Mouse (Mus musculus) limb, embryonic 13.5 days (tissue): Measurements from ENCODE around the gene Plxna2. TPM values are rescaled to one million over a fixed set of nuclear protein-coding genes. Genes with fewer than 3 reads are reported as not detected.

Source experiments
- ATAC-seq: fragments of 200-750 bp; cut with Nextera tagmentation; 2 replicates; pipeline ENCODE4 v1.8.0; 2017; ENCODE audit warnings: low read depth, moderate number of reproducible peaks, moderate TSS enrichment; ENCODE audit not compliant: low FRiP score
- H3K27ac ChIP-seq: fragments of 300-500 bp; sonication (generic); 2 replicates; pipeline ENCODE4 v1.5.1; 2015; ENCODE audit warnings: inconsistent platforms, mild to moderate bottlenecking, moderate library complexity
- H3K27me3 ChIP-seq: fragments of 300-500 bp; sonication (generic); 2 replicates; pipeline ENCODE4 v1.6.1; 2015; ENCODE audit warnings: mild to moderate bottlenecking, inconsistent platforms
- H3K36me3 ChIP-seq: fragments of 300-500 bp; sonication (generic); 2 replicates; pipeline ENCODE4 v1.6.1; 2015; ENCODE audit warnings: inconsistent platforms, mild to moderate bottlenecking, moderate library complexity
- H3K4me1 ChIP-seq: fragments of 300-500 bp; sonication (generic); 2 replicates; pipeline ENCODE4 v1.6.1; 2015; ENCODE audit warnings: inconsistent platforms
- H3K4me2 ChIP-seq: fragments of 300-500 bp; sonication (generic); replicated peaks from 2 replicates; pipeline ENCODE4 v1.6.1; 2015; ENCODE audit warnings: inconsistent platforms, mild to moderate bottlenecking, moderate library complexity
- H3K4me3 ChIP-seq: fragments of 300-500 bp; sonication (generic); 2 replicates; pipeline ENCODE4 v1.5.1; 2015; ENCODE audit warnings: moderate library complexity, mild to moderate bottlenecking, inconsistent platforms
- H3K9ac ChIP-seq: fragments of 300-500 bp; sonication (generic); 2 replicates; pipeline ENCODE4 v1.6.1; 2015; ENCODE audit warnings: mild to moderate bottlenecking, inconsistent platforms
- H3K9me3 ChIP-seq: fragments of 300-500 bp; sonication (generic); 2 replicates; pipeline ENCODE4 v1.6.1; 2016; ENCODE audit warnings: inconsistent platforms
- WGBS: fragments of 180-500 bp; shearing (Covaris S2); methylation state at CpG from one replicate; pipeline ENCODE4 v1.1.7; 2015; 5-methylcytosine and 5-hydroxymethylcytosine counted together
- polyA plus RNA-seq: library from polyadenylated mRNA; unstranded; fragments of >200 nt; fragmentation: Nextera tagmentation; extraction: Ambion mirVana; gene quantifications from 2 replicates; pipeline ENCODE4 v1.2.1, GENCODE M21; 2015

Plxna2 gene
- polyA plus RNA-seq, 1 experiment from 2014 or later = 6.7 TPM

GRCm38 (mm10) chr1:194782325-194782724, 164.3 kb downstream of the Plxna2 start:
- Histone ChIP-seq H3K4me3 (no peak overlapping the region), H3K27ac (no peak overlapping the region), H3K4me2 (no peak overlapping the region), H3K36me3 (no peaks in the 10 kb centered on the region), H3K4me1 (no peaks in the 10 kb centered on the region), H3K27me3 (no peaks in the 10 kb centered on the region), H3K9me3 (no peaks in the 10 kb centered on the region), H3K9ac (no peak overlapping the region)
- no peak for ATAC-seq
- 30% methylated on average over 3 of the region's 3 CpGs for WGBS

GRCm38 (mm10) chr1:194787626-194788025, 169.6 kb downstream of the Plxna2 start:
- no peak for ATAC-seq
- no peaks in the 10 kb centered on the region for H3K27me3 ChIP-seq
- H3K4me2 ChIP-seq = no peak overlapping the region
- H3K4me1 ChIP-seq = no peaks in the 10 kb centered on the region
- H3K4me3 ChIP-seq = no peak overlapping the region
- no peaks in the 10 kb centered on the region for H3K9me3 ChIP-seq
- no peak overlapping the region for H3K9ac ChIP-seq
- 83% methylated on average over 2 of the region's 2 CpGs for WGBS
- no peak overlapping the region for H3K27ac ChIP-seq
- H3K36me3 ChIP-seq = no peaks in the 10 kb centered on the region; the same call in 1 of the 2 replicates

- 71% methylated on average over 8 of the region's 8 CpGs for WGBS
- H3K36me3 ChIP-seq = no peaks in the 10 kb centered on the region; the same call in 1 of the 2 replicates
- ATAC-seq = no peak
Measured at GRCm38 (mm10) chr1:194793226-194793924, 175.4 kb downstream of the Plxna2 start.

GRCm38 (mm10) chr1:194795316-194795715, 177.3 kb downstream of the Plxna2 start:
- H3K4me1 ChIP-seq = no peaks in the 10 kb centered on the region
- H3K4me2 ChIP-seq = no peak overlapping the region
- no peaks in the 10 kb centered on the region for H3K27me3 ChIP-seq
- H3K9ac ChIP-seq = no peak overlapping the region
- peaks cover 5% of the 10 kb centered on the region; the same call in 1 of the 2 replicates for H3K36me3 ChIP-seq
- no peak overlapping the region for H3K27ac ChIP-seq
- no peak for ATAC-seq
- no peaks in the 10 kb centered on the region for H3K9me3 ChIP-seq
- no peak overlapping the region for H3K4me3 ChIP-seq
- 84% methylated on average over 3 of the region's 3 CpGs for WGBS

More at GRCm38 (mm10) chr1:194793226-194793924, 175.4 kb downstream of the Plxna2 start:
- H3K4me1 ChIP-seq = no peaks in the 10 kb centered on the region
- no peak overlapping the region for H3K4me2 ChIP-seq
- no peaks in the 10 kb centered on the region for H3K27me3 ChIP-seq
- no peak overlapping the region for H3K4me3 ChIP-seq
- no peak overlapping the region for H3K27ac ChIP-seq
- no peak overlapping the region for H3K9ac ChIP-seq
- H3K9me3 ChIP-seq = no peaks in the 10 kb centered on the region

GRCm38 (mm10) chr1:194797843-194798242, 179.8 kb downstream of the Plxna2 start:
- Histone ChIP-seq H3K27ac (no peak overlapping the region), H3K4me2 (no peak overlapping the region), H3K4me3 (no peak overlapping the region), H3K9me3 (no peaks in the 10 kb centered on the region), H3K9ac (no peak overlapping the region), H3K4me1 (no peaks in the 10 kb centered on the region), H3K27me3 (no peaks in the 10 kb centered on the region), H3K36me3 (peaks cover 8% of the 10 kb centered on the region)
- WGBS = 96% methylated on average over 1 of the region's 1 CpGs
- no peak for ATAC-seq

GRCm38 (mm10) chr1:194798511-194798910, 180.5 kb downstream of the Plxna2 start:
- no peak overlapping the region for H3K9ac ChIP-seq
- H3K4me1 ChIP-seq = no peaks in the 10 kb centered on the region
- no peak overlapping the region for H3K4me3 ChIP-seq
- H3K36me3 ChIP-seq = peaks cover 8% of the 10 kb centered on the region
- no peak overlapping the region for H3K27ac ChIP-seq
- no peaks in the 10 kb centered on the region for H3K27me3 ChIP-seq
- no peak overlapping the region for H3K4me2 ChIP-seq
- no peak for ATAC-seq
- H3K9me3 ChIP-seq = no peaks in the 10 kb centered on the region

GRCm38 (mm10) chr1:194808261-194808660, 190.2 kb downstream of the Plxna2 start:
- H3K27me3 ChIP-seq = no peaks in the 10 kb centered on the region
- no peak for ATAC-seq
- H3K9ac ChIP-seq = no peak overlapping the region
- H3K9me3 ChIP-seq = no peaks in the 10 kb centered on the region
- no peak overlapping the region for H3K4me2 ChIP-seq
- no peak overlapping the region for H3K4me3 ChIP-seq
- H3K27ac ChIP-seq = no peak overlapping the region
- peaks cover 4% of the 10 kb centered on the region for H3K36me3 ChIP-seq
- H3K4me1 ChIP-seq = no peaks in the 10 kb centered on the region

GRCm38 (mm10) chr1:194808681-194809080, 190.7 kb downstream of the Plxna2 start:
- no peak overlapping the region for H3K9ac ChIP-seq
- no peaks in the 10 kb centered on the region for H3K27me3 ChIP-seq
- H3K4me3 ChIP-seq = no peak overlapping the region
- no peak overlapping the region for H3K4me2 ChIP-seq
- peaks cover 4% of the 10 kb centered on the region for H3K36me3 ChIP-seq
- no peaks in the 10 kb centered on the region for H3K9me3 ChIP-seq
- H3K27ac ChIP-seq = no peak overlapping the region
- ATAC-seq = no peak
- no peaks in the 10 kb centered on the region for H3K4me1 ChIP-seq

GRCm38 (mm10) chr1:194809600-194809999, 191.6 kb downstream of the Plxna2 start:
- H3K9ac ChIP-seq = no peak overlapping the region
- ATAC-seq = no peak
- H3K4me2 ChIP-seq = no peak overlapping the region
- H3K4me1 ChIP-seq = no peaks in the 10 kb centered on the region
- H3K4me3 ChIP-seq = no peak overlapping the region
- no peak overlapping the region for H3K27ac ChIP-seq
- H3K9me3 ChIP-seq = no peaks in the 10 kb centered on the region
- H3K27me3 ChIP-seq = no peaks in the 10 kb centered on the region
- H3K36me3 ChIP-seq = peaks cover 4% of the 10 kb centered on the region

GRCm38 (mm10) chr1:194814187-194814586, 196.2 kb downstream of the Plxna2 start:
- H3K36me3 ChIP-seq = no peaks in the 10 kb centered on the region
- no peak overlapping the region for H3K9ac ChIP-seq
- no peak for ATAC-seq
- 82% methylated on average over 5 of the region's 5 CpGs for WGBS
- H3K9me3 ChIP-seq = no peaks in the 10 kb centered on the region
- H3K4me1 ChIP-seq = no peaks in the 10 kb centered on the region
- no peak overlapping the region for H3K4me3 ChIP-seq
- 0 out of 2 replicates have a peak, but pooled peaks cover 5% of the 10 kb centered on the region for H3K27me3 ChIP-seq
- H3K4me2 ChIP-seq = no peak overlapping the region
- H3K27ac ChIP-seq = no peak overlapping the region

GRCm38 (mm10) chr1:194815547-194815946, 197.5 kb downstream of the Plxna2 start:
- no peaks in the 10 kb centered on the region for H3K4me1 ChIP-seq
- H3K27me3 ChIP-seq = 0 out of 2 replicates have a peak, but pooled peaks cover 5% of the 10 kb centered on the region
- no peaks in the 10 kb centered on the region for H3K9me3 ChIP-seq
- H3K4me3 ChIP-seq = no peak overlapping the region
- H3K4me2 ChIP-seq = no peak overlapping the region
- no peak overlapping the region for H3K27ac ChIP-seq
- 89% methylated on average over 1 of the region's 1 CpGs for WGBS
- no peak overlapping the region for H3K9ac ChIP-seq
- no peaks in the 10 kb centered on the region for H3K36me3 ChIP-seq
- ATAC-seq = no peak

- no peaks in the 10 kb centered on the region for H3K36me3 ChIP-seq
- H3K9me3 ChIP-seq = no peaks in the 10 kb centered on the region
- 0 out of 2 replicates have a peak, but pooled peaks cover 5% of the 10 kb centered on the region for H3K27me3 ChIP-seq
- no peaks in the 10 kb centered on the region for H3K4me1 ChIP-seq
- no peak overlapping the region for H3K4me3 ChIP-seq
- ATAC-seq = peak; percentile 72; the same call in 1 of the 2 replicates
- 35% methylated on average over 2 of the region's 2 CpGs for WGBS
- no peak overlapping the region for H3K9ac ChIP-seq
- no peak overlapping the region for H3K27ac ChIP-seq
- H3K4me2 ChIP-seq = no peak overlapping the region
Measured at GRCm38 (mm10) chr1:194816913-194817312, 198.9 kb downstream of the Plxna2 start.

GRCm38 (mm10) chr1:194820953-194821352, 202.9 kb downstream of the Plxna2 start:
- H3K4me1 ChIP-seq = no peaks in the 10 kb centered on the region
- WGBS = 85% methylated on average over 4 of the region's 4 CpGs
- ATAC-seq = no peak

More at GRCm38 (mm10) chr1:194820953-194821352, 202.9 kb downstream of the Plxna2 start:
- Histone ChIP-seq H3K27ac (no peak overlapping the region), H3K9ac (no peak overlapping the region), H3K4me2 (no peak overlapping the region), H3K4me3 (no peak overlapping the region), H3K27me3 (0 out of 2 replicates have a peak, but pooled peaks cover 4% of the 10 kb centered on the region), H3K36me3 (no peaks in the 10 kb centered on the region), H3K9me3 (no peaks in the 10 kb centered on the region)
